Mouse (Mus musculus): ENCODE measurements around the gene Coch.
"Not testable (repeated sequence)": the region's sequence is repeated elsewhere in the genome, so short reads cannot be mapped to it uniquely, and the experiment has no call there.

The Coch gene

GRCm38 (mm10) chr12:51593229-51594029 lies at the start of gene Coch:
Gene Coch, plus strand, starts transcription at chr12:51593341.
- peak; percentile 19 for DNase-seq

GRCm38 (mm10) chr12:51543402-51543960 lies 49.7 kb upstream of the Coch start:
- no peak for DNase-seq

- no peak for DNase-seq
Observed at GRCm38 (mm10) chr12:51555041-51555440, 38.1 kb upstream of the Coch start.

- DNase-seq = no peak
Observed at GRCm38 (mm10) chr12:51561416-51561815, 31.7 kb upstream of the Coch start.

GRCm38 (mm10) chr12:51567225-51567624 lies 25.9 kb upstream of the Coch start:
- DNase-seq = no peak

GRCm38 (mm10) chr12:51569472-51569871 lies 23.7 kb upstream of the Coch start:
- DNase-seq = no peak

- no peak for DNase-seq
Observed at GRCm38 (mm10) chr12:51569944-51570343, 23.2 kb upstream of the Coch start.

- DNase-seq = no peak
Observed at GRCm38 (mm10) chr12:51572651-51573050, 20.5 kb upstream of the Coch start.

GRCm38 (mm10) chr12:51577816-51578215 lies 15.3 kb upstream of the Coch start:
- DNase-seq = not testable (repeated sequence)

- DNase-seq = no peak
Observed at GRCm38 (mm10) chr12:51589263-51589662, 3.9 kb upstream of the Coch start.

GRCm38 (mm10) chr12:51591921-51592320 lies 1.2 kb upstream of the Coch start:
- no peak for DNase-seq

GRCm38 (mm10) chr12:51592888-51593228 lies 283 bp upstream of the Coch start:
- no peak for DNase-seq

- DNase-seq = no peak
Observed at GRCm38 (mm10) chr12:51594030-51594470, 909 bp downstream of the Coch start.

GRCm38 (mm10) chr12:51603306-51603705 lies 10.2 kb downstream of the Coch start:
- DNase-seq = no peak

GRCm38 (mm10) chr12:51606138-51606537 lies 13.0 kb downstream of the Coch start:
- no peak for DNase-seq

GRCm38 (mm10) chr12:51612361-51612760 lies 19.2 kb downstream of the Coch start:
- DNase-seq = no peak

GRCm38 (mm10) chr12:51620572-51620971 lies 27.4 kb downstream of the Coch start:
- DNase-seq = no peak

GRCm38 (mm10) chr12:51621161-51621560 lies 28.0 kb downstream of the Coch start:
- no peak for DNase-seq

GRCm38 (mm10) chr12:51622670-51623365 lies 29.7 kb downstream of the Coch start:
- DNase-seq = no peak

- no peak for DNase-seq
Observed at GRCm38 (mm10) chr12:51623366-51623694, 30.2 kb downstream of the Coch start.

GRCm38 (mm10) chr12:51633481-51633880 lies 40.3 kb downstream of the Coch start:
- no peak for DNase-seq

GRCm38 (mm10) chr12:51636260-51636659 lies 43.1 kb downstream of the Coch start:
- no peak for DNase-seq

- DNase-seq = no peak
Observed at GRCm38 (mm10) chr12:51636689-51637470, 43.7 kb downstream of the Coch start.
